Mouse (Mus musculus) urinary bladder, postnatal 10 days (tissue): ENCODE results near the gene Tpst1.

Source experiments
- DNase-seq: peaks from one replicate; pipeline ENCODE4 v3.0.0; 2022; ENCODE audit warnings: low spot score

Gene Tpst1

DNA sequence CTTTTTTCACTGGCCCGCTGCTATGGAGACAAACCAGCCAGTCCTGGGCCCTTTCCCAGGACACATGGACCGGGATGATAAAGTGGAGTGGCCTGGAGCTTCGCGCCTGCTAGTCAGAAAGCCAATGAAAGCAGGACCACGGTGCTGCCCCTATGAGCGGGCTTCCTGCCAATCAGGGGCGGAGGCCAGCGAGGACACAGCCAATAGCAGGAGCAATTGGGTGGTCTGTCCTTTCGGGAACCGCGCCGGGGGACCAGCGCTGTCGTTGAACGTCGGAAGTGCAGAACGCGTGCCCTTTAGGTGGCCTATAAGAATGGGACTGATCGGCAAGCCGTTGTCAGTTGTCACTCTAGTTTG lies 70.8 kb downstream of the Tpst1 start:
- no peak for DNase-seq

DNA sequence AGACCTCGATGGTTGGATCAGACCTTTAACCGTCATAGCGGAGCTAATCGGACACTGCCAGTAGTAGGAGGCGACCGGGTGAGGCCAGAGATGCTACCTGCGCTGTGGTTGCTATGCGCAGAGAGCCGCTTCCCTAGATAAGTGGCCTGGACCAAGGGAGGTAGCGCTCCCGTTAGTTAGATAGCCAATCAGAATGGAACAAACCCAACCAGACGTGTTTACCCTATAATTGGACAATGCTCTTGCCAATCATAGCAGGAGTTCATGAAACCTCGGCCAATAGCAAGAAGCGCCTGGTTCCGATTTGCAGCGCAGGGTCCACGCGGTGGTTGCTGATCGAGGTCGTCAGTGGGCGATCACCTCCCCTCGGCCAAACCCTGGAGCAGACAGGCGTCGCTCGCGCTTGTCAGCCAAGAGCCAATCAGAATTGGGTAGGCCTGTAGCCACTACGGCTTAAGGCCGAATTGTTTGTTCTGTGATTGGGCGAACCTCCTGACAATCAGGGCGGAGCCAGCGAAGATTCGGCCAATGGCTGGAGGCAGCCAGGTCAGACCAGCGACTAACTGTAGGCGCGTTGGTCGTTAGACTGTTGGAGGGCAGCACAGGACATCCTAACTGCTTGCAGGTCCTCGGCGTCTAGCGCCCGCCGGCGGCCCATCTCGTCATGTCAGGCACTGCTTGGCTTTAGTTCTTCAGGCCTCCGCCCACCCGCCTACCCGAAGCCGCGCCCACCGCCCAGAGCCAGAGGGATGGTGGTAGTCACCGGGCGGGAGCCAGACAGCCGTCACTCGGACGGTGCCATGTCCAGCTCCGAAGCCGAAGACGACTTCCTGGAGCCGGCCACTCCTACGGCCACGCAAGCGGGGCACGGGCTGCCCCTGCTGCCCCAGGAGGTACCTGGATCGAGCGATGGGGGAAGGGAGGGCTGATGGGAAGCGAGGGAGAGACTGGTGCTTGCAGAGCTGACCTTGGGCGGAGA lies 71.5 kb downstream of the Tpst1 start, which contains the start of gene Kctd7:
Gene Kctd7 (plus strand): TSS at position 528 of the 979 bp plus-strand sequence.
- DNase-seq = peak; percentile 76

DNA sequence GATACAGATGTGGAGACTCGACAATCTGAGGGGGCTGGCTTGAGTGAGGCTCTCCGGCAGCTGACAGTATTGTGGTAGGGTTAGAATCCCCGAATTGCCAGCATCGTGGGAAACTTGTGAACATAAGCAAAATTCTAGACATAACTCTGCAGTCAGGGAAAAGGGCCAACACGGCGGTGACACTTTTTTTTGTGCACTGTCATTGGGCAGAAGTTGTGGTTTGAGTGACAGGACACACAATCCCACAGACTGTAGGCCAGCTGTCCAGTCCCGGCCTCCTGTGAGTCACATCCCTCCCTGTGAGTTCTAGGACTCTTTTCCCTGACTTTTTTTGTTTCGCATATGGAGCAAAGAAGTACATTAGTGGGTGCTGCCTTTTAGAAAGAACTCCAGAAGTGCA lies 72.8 kb downstream of the Tpst1 start:
- DNase-seq = no peak

DNA sequence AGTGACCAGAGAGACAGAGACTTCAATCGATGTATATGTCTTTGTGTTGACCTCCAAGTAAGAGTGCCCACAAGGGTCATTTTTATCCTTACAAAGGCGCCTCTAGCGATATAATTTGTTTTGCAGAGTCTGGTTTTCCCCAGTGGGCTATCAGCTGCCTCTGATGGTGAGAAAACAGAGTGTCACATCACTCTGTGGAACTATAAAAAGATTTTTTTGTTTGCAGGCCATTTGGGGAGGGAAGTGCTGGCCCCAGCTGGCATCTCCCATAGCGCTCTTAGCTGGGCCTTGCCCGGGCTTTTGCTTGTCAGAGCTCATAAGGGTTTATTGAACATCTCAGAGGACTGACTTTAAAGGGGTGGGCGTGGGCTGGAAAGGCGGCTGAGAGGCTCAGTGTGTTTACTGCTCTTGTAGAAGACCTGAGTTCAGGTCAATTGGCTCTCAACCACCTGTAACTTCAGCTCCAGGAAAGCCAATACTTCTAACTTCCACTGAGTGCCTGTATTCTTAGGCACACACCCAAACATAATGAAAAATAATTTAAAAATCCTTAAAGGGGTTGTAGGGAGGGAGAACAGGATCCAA lies 76.7 kb downstream of the Tpst1 start:
- DNase-seq = no peak

GRCm38 (mm10) chr5:130154286-130154685 lies 81.2 kb downstream of the Tpst1 start:
- no peak for DNase-seq

GRCm38 (mm10) chr5:130158545-130158944 lies 85.4 kb downstream of the Tpst1 start:
- DNase-seq = no peak

GRCm38 (mm10) chr5:130159761-130160201 lies 86.7 kb downstream of the Tpst1 start:
- DNase-seq = no peak

GRCm38 (mm10) chr5:130163670-130164069 lies 90.5 kb downstream of the Tpst1 start:
- DNase-seq = peak; percentile 40

DNA sequence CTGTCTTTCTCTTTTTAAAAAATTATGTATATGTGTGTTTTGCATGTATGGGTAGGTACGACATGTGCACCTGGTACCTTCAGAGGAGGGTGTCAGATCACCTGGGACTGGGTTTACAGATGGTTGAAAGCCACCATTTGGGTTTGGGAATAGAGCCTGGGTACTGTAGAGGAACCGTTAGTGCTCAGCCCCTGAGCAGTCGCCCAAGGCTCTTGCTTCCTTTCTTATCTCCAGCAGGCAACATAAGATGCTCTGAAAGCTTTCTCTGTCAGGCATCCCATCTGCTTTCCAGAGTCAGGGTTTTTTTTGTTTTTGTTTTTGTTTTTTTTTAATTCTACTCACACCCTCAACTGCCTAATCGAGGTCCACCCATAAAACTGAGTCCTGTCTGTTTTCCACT lies 92.1 kb downstream of the Tpst1 start:
- no peak for DNase-seq

DNA sequence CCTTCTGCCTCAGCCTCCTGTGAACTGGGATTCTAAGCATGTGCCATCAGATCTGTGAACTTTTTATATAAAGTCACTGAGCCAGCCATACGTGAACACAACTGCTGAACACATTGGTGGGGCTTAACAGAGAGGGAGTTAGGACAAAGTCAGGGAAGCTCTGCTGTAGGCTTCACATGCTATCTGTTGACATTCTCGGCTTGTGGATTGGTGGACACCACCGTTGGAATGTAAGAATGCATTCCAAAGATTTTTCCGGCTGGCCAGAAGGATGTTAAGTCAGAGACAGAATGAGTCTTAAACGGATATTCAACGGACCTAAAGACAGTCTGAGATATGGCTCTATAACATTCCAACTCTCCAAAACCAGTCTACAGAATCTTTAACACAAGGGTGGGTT lies 96.0 kb downstream of the Tpst1 start:
- DNase-seq = no peak

GRCm38 (mm10) chr5:130170666-130171422 lies 97.7 kb downstream of the Tpst1 start:
- no peak for DNase-seq

- peak; percentile 81 for DNase-seq
These were observed 98.4 kb downstream of the Tpst1 start, which contains the start of gene Rabgef1 for GRCm38 (mm10) chr5:130171423-130171954. Rabgef1 (plus strand) TSS chr5:130171798.

GRCm38 (mm10) chr5:130171956-130172601 lies 99.0 kb downstream of the Tpst1 start:
- no peak for DNase-seq

- DNase-seq = no peak
These were observed 99.9 kb downstream of the Tpst1 start for GRCm38 (mm10) chr5:130173012-130173411.

GRCm38 (mm10) chr5:130177871-130178270 lies 104.7 kb downstream of the Tpst1 start:
- no peak for DNase-seq

DNA sequence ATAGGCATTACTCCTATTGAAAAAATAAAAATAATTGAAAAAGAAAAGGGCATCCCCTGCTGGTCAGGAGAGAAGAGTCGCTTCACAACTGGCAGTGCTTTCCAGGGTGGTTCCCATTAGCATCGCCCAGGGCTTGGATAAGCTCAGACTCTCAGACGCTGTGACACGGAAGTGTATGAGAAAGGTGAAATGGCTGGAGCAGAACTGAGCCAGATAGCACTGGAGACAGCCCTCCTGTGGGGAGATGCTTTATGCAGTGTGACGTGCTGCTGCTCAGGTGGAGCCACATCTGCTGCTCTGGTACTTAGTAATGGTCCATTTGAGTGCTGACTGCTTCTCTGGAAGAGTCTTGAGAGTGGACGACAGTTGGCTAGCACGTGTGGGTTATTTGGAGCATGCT lies 107.2 kb downstream of the Tpst1 start:
- no peak for DNase-seq

DNA sequence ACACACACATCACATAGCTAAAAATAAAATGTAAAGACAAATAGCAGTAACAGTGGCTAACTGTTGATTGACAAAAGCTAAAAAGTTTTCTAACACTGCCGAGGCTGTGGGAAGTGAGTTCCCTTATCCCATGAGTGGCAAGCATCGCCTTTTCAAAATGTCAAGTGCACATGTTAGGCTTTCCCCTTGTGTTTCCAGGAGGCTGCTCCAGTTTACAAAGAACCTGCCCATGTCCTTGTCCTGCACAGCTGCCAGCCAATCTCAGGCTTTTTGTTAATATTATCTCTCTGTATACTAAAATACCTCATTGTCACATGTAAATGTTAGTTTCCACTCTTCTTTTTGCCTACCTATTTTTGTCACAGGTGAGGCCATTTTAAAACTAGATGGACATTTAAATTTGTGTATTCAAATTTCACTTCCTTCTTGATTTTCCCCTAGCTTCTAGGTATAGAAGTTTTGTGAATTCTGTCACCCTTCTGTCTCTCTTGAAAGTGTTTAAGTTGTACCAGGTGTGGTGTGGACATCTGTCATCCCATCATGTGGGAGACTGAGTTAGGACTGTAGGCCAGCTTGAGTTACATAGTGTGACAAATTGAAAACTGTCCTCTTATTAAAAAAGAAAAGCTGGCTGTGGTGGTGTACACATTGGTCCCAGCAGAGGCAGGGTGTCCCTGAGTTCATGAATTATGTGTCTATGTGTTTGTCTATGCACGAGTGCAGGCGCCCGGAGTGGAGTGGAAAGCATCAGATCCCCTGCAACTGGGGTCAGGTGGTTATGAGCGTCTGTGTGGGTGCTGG lies 108.8 kb downstream of the Tpst1 start:
- DNase-seq = no peak

DNA sequence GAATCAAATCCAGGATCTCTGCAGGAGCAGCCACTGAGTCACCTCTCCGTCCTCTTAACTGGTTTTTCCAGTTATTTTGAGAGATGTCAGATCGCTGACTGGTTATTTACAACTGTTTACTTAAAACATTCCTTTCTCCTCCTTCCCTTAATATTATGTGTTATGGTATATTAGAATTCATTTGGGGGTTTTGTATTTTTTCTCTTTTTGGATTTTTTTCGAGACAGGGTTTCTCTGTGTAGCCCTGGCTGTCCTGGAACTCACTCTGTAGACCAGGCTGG lies 109.4 kb downstream of the Tpst1 start:
- no peak for DNase-seq

- no peak for DNase-seq
These were observed 111.2 kb downstream of the Tpst1 start for GRCm38 (mm10) chr5:130184193-130184856.

DNA sequence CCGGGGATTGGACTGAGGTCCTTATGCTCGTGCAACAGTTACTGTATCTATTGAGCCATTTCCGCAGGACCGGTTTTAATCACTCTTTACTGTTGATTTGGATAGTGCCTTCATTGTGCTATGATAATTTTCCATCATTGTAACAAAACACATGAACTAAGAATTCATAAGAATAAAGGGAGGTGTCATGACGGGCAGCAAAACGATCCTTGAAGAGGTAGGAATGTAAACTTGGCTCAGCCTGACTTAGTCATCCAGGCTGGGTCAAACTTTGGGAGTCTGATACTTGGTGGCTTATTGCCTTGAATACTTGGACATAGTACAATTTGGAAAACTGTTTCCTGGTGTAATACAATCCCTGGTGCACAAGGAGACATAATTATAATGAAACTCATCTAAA lies 112.2 kb downstream of the Tpst1 start:
- DNase-seq = no peak
